Mouse (Mus musculus): ENCODE data around the gene 1700025G04Rik.

The 1700025G04Rik gene

DNA sequence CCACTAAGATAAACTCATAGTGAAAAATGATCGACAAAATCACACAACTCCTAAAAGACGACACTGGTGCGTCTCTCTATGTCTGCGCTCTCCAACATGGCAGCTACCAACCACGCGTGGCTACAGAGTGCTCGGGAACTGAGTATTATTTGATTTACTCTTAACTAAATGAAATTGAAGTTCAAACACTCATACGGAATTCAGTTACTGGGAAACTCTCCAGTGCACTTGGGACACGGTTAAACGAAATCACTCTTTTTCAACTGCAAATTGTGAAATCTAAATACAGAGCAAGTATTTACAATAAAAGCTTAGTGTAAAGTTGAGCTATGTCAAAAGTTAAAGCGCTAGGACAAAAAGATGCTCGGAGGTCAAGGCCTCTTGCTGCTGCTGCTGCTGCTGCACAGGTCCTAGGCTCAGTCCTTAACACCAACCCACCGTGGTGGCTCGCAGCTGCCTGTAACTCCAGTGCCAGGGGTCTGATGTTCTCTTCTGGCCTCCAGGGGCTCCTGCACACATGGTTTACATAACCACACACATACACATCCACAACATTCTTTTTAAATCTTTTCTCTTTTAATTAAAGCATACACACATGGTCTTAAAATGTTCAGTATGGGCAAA is 13.6 kb downstream of the 1700025G04Rik start:
- DNase-seq (ENCODE audit: low spot score in 2 of 2) = no peak

DNA sequence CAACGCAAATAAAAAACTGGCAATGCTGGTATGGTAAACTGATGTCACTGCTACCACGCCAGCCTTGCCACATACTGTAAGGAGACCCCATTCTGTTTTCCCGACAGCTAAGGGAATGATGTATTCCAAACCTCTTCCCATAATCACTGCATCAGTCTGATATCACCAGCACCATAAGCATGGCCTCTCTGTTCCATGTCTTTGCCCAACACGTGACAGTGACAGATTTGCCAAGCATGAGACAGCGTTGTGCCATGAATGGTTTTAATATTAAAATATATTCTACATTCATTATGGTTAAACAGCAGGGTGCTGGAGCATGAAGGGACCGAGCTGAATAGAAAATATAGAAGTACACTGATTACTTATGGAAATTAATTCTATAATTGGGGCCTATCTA is 14.2 kb downstream of the 1700025G04Rik start:
- DNase-seq (ENCODE audit: low spot score in 2 of 2) = no peak

DNA sequence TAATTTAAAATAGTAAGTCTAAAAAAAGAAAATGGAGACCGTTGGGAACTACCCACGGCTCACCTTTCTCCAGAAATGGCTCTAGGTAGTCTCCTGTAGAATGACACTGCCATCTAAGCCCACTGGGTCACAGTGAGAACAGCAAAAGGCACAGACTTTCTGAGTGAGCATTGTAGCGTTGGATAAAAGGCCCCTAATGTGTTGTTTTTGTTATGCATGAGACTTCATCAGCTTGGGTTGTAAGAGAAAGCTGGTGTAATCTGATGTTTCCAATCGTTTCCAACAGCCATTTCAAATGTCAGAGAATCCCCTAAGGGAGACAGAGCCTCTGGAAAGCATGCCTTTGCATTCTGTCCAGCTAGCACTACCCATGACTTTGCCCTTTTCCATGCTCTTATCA is 19.5 kb downstream of the 1700025G04Rik start:
- DNase-seq (ENCODE audit: low spot score in 2 of 2) = no peak

DNA sequence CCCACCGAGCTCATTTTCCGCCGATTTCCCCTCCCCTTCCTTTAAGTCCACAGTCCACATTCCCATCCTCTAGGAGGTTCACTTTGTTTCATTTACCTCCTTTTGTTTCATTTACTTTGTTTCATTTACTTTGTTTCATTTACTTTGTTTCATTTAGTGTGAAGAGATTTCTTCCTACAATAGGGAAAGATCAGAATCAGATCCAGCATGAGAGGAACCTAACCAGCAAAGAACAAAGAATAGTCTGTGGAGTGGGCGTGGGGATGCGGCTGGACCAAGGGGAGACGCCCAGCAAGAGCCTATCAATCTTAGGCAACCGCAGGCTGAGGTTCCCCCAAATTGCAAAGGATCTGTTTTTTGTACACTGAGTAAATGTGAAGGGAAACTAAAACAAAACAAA is 20.2 kb downstream of the 1700025G04Rik start:
- no peak for DNase-seq (ENCODE audit: low spot score in 2 of 2)

DNA sequence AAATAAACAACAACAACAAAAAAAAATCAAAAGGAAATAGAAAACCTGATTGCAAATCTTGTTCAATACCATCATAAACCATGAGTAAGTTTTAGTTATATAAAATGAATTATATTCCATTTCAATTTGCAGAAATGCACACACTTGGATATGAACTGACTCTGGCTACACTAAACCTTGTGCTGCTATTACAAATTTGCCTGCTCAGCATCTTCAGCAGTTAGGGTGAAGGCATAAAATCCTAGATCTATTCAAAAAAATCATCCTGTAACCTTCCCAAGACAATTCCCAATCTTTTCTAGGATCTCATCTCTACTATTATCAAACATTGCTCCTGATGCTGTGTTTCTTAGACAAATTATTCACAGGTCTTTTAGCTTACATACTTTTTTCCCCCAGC is 22.0 kb downstream of the 1700025G04Rik start:
- DNase-seq (ENCODE audit: low spot score in 2 of 2) = no peak

DNA sequence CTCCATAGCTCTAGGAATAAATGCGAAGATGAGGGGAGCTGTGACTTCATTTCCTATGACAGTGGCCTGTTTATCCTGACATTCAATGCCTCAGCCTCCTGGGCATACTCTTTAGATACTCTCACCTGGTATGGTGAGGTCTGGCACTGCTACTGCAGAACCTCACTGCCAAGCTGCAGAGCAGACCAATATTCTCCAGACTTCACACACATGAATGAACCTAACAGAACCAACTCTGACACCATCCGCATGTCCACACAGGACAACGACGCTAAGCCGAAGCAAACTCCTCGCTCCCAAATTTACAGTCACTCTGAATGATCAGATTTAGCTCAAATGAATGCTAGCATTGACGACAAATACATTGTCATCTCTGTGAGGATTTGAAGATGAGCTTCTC is 24.4 kb downstream of the 1700025G04Rik start:
- DNase-seq (ENCODE audit: low spot score in 2 of 2) = no peak

DNA sequence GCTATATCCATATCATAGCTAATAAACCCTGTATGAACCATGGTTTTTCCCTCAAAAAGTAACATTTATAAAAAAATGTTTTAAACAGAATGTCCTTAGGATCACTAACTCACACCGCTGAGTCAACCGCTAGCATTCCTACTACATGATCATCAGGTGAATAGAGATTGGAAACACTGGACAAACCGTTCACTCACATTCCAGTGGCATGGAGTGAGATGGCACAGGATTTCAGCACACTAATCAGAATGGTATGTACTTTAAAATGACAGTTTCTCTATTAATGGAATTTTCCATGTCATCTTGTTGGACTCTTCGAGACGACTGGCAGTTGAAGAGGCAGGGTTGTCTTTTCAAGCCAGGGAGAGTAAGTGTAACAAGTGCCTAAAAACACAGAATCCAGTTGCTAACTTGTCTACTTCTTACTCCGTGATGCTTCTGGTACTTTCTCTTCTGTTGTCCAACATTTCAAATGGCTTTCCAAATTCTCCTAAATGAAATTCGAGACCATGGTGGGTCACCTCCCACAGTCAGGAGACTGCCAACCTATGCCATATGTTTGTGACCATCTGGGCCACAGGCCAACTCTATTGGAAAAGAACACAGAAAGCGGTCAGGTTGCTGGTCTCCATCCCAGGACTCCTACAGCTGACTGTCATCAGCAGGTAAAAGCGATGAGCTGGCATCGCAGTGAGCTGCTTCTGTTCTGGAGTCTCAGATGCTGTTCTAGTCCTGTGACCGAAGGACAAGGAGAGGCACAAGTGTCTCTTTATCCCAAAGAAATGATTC is 26.4 kb downstream of the 1700025G04Rik start:
- DNase-seq (ENCODE audit: low spot score in 2 of 2) = no peak

DNA sequence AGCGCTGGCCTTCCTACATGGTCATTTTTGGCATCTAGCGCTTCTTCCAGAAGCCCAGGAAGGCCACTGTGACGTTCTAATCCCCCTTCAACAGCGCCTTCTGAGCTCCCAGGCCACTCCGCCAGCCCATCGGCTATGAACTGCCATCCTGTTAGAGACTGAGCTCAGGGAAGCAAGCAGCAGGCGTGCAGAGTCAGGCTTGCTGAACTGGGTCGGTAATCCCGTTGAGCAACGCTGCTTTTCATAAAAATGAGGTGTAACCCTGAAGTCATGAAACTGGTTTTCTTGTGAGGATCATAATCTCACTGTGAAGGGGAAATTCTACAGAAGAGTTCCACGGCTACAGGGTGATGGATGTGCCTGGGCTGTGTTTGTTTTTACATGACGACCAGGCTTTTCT is 28.2 kb downstream of the 1700025G04Rik start:
- no peak for DNase-seq (ENCODE audit: low spot score in 2 of 2)

DNA sequence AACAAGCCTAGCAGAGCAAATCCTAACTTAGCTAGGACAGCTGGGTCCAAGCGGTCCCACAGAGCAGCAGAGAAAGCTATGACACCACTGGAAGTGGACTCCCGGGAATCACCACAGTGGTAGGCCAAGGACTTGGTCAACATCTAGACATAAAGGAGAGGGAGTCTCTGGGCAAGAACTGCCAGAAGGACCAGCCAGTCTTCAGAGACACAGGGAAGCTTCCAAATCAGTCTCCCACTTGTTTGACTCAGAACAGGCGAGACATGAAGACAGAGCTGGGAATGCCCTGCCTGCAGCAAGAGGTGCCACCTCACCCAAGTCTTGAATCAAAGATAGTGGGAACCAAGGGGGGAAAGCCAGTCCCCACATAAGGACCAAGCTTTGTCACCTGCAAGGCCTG is 29.7 kb downstream of the 1700025G04Rik start:
- DNase-seq (ENCODE audit: low spot score in 2 of 2) = no peak

DNA sequence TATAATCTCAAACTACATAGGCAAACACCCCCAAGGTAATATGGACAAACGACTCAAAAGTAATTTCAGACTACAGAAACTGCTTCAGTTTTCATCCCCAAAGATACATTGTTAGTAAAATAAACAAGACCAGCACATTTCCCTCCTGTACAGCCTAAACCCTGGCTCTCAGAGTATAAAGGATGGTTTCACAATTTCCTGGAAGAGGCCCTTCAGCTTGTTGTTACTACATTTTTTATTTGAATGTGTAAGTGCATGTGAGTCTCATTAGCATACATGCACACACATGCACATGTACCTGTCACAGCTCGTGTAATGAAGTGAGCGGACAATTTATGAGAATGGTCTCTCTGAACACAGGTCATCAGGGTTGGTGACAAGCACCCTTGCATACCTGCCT is 31.1 kb downstream of the 1700025G04Rik start:
- no peak for DNase-seq (ENCODE audit: low spot score in 2 of 2)

DNA sequence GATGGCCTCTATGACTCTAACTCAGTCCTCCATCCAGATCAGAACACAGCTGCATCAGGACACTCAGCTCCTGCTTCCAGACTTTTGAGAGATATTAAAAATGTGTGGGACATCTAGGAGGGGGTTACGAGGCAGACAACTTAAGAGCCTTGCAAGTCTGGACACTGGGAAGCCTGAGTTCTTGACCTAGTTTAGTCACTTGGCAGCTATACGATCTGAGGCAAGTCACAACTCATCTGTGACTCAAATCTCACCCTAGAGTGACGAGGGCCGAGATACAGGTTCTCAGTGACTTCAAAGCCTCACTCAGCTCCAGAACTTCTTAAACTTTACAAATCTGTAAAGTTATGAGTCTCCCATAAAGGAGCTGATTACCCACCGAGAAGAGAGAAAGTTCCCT is 36.8 kb downstream of the 1700025G04Rik start:
- no peak for DNase-seq (ENCODE audit: low spot score in 2 of 2)

DNA sequence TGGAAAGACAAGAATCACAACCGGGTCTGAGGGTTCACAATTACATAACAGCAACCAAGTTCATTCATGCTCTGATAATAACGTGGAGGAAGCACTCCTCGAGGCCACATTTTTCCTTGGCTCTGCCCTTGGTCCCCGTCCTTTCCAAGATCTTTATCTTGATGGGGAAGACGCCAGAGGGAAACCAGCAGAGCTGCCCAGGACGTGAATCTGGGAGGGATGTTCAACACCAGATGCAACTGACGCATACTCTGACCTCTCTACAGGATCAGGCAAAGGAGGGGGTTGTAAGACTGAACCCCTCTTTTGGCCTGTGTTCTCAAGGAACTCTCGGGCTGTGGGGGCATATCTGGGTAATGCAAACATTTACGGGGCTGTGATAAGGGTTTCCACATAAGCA is 38.1 kb downstream of the 1700025G04Rik start:
- DNase-seq (ENCODE audit: low spot score in 2 of 2) = no peak

DNA sequence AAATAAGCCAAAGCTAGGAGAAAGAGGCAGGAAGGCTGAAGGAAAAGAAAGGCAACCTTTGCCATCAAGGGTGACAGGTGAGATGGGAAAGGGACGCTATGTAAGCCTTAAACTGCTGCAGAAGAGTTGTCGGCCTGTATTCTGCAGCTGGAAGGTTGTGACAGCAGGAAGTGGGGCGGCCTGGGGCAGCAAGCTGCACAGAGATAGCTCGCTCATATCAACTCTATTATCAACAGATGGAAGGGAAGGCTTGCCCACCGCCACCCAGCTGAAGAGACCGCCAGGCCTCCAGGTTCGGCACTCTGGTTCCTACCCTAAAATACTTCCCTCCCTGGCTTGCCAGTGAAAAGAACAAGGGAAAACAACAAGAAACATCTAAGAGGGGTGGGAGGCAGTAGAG is 39.9 kb downstream of the 1700025G04Rik start:
- no peak for DNase-seq (ENCODE audit: low spot score in 2 of 2)

DNA sequence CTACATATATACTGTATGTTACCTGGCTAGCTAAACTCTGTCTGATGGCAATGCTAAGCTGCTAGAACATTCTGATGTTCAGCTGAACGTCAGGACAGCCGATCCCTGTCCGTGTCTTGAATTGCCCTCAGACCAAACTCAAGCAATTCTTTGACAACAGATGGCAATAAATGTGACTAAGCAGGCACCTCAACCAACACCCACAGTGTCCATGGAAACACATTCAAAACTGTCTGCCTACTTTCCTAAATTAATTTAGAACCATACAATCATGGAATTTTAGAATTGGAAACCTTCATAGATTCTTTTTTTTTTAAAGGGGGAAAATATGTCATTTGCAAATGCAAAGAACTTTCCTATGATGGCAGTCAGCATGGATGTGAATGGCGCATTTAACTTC is 41.6 kb downstream of the 1700025G04Rik start:
- DNase-seq (ENCODE audit: low spot score in 2 of 2) = no peak

DNA sequence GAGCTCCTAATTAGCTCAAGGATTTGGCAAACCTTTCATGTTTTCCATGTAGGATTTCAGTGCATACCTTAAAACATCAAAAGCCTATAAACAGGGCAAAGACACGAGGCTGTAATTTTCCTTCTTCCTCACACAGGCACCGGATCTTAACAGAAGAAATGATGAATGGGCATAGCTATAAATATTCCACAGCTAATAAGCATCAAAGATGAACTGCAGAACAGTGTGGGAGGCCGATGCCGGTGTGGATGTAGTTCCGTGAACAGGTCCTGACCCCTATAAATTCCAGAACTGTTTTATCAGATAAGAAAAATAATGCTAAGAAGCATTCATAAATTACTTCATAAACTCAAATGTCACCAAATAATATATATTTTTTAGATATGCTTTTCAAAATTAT is 42.5 kb downstream of the 1700025G04Rik start:
- no peak for DNase-seq (ENCODE audit: low spot score in 2 of 2)

DNA sequence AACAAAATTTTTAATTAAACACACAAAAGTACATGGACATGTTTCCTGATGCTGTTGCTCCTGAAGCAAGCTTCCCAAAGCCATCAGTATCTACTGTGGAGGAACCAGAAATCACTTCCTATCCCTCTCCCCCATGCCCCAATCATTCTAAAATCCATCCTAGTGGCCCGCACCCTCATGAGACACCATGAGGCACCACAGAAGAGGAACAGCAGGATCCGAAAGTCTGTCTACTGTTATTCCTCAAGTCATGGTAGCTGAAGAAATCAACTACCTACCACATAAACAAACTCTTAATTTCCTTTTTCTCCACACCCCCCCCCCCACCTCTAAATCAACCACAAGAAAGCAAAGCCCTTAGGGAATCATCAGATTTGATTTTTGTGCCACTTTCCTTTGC is 46.5 kb downstream of the 1700025G04Rik start:
- no peak for DNase-seq (ENCODE audit: low spot score in 2 of 2)

DNA sequence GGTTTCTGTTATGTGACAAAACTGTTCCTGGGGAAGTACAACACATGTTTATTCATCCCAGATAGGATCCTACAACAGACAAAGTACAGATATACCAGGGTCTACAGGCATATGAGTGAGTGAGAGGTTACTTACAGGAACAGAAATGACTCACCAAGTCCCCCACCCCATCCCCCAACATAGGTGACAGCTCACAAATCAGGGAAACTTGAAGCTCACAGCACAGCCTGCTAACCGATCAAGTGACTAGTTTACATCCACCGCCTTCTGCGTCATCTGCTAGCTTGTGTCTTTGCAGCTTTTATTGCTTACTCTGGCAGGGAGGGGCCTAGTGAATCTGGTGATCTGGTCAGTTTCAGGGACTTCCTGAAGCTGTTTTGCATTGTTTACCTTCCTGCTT is 47.5 kb downstream of the 1700025G04Rik start:
- DNase-seq (ENCODE audit: low spot score in 2 of 2) = no peak

DNA sequence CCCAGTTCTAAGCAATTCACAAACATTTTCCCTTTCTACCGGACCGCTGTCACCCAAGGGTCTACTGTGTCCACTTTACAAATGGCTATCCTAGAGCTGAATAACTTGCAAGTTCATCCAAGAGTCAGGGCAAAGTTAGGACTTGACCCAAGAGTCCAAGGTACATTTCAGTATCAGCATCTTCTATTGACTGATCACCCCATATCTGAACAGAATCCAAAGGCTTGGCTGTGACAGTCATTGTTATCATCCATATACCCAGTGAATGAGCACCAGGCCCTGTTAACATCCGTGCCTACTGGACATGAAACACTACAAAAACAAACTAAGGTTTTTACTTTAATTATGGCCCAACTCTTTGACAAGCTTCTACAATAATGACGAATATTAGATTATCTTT is 48.9 kb downstream of the 1700025G04Rik start:
- DNase-seq (ENCODE audit: low spot score in 2 of 2) = no peak

DNA sequence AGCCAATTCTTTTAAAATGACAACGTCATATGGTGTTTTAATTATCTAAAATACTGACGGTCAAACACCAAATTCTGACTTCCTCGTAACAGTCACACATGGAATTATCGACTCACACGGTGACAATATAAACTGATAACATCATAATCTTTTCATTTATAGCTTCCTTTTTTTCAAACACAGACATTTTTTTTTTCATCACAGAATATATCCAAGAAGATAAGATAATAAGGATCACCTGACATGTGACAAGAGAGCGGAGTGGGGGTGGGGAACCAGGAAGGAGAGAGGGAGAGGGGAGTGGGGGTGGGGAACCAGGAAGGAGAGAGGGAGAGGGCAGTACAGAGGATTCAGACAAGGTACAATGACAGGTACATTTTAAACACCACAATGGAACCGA is 49.9 kb downstream of the 1700025G04Rik start:
- DNase-seq (ENCODE audit: low spot score in 2 of 2) = no peak

DNA sequence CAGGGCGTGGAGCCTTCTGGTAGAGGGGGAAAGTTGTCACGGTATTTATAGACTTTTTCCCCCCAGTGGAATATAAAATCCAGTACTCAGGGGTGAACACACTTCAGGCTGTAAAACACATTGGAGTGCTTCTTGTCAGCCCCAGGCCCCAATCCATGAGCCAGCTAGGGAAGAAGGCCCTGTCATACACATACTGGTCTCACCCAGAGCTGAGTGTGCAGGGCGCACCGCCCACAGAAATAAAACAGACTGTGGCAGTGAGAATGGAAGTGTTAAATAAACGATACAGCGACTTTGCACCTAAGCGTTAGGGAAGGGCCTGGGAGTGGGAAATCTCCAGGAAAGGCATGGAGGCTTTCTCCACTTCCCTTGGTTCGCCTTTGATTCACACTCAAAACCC is 50.3 kb downstream of the 1700025G04Rik start:
- no peak for DNase-seq (ENCODE audit: low spot score in 2 of 2)

DNA sequence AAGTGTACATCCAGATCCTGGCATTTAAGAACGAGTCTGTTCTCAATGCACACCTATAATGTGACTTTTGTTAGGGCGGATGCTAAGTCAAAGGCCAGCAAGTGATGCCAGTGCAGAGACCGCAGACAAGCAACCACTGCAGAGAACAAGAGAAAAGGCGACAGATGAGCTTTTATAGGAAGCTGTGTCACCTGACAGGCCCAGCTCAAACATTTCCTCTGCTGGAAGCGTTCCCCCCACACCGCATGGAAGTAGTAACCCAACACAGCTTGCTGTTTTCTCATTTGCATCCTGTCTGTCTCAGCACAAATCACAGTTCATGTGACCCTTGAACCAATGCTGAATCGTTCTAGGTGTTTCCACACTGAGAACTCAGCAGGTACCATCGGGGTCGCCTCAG is 51.8 kb downstream of the 1700025G04Rik start:
- no peak for DNase-seq (ENCODE audit: low spot score in 2 of 2)

DNA sequence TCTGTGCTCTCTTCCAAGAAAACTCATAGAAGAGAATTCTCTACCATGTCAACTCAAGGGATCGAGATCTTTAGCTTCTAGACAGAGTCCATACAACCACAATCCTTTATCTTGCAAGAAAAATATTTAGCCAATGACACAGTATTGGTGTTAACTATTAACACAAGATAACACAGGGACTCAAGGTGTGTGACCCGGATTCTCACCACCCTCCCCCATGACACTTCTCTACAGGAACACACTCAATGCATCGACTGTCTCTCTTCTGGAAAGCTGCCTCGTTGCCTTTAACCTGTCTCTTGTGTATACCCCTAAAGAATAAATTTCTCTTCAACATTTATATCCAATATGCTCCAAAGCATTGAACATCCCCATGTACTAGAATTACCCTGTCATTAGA is 52.3 kb downstream of the 1700025G04Rik start:
- no peak for DNase-seq (ENCODE audit: low spot score in 2 of 2)

DNA sequence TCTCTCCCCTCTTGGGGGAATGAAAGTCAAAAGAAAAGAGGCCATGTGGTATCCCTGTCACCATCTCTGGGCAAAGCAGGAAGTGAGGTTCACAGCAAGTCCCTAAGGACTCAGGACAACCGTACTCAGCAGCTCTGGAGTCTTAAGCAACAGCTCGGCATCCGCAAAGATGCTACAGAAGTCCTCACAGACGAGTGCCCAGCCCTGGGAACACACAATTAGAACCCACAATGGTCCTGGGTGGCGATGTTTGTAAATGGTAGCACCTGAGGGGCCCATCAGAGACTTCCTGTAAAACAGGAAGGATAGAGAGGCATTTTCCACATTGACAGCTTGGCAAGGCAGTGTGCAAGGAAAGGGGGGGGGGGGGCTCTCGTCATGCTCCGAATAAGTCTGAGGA is 55.2 kb downstream of the 1700025G04Rik start:
- no peak for DNase-seq (ENCODE audit: low spot score in 2 of 2)

DNA sequence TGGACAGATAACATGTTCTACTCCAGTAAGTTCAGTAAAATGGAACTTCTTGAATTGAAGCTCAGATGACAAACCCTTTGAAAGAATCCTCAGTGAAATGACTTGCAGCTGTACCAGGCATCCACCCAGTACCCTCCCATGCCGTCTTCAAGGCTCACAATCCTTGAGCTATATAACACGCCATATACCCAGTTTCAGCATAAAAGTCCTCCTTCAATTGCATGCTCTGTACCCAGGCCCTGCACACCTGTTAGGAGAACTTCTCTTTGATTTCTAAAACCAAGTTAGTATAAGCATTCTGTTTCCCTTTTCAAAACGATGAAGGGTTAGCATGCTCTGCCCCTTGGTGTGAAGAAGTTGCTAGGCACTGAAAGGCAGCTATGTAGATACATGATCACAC is 56.2 kb downstream of the 1700025G04Rik start:
- DNase-seq (ENCODE audit: low spot score in 2 of 2) = no peak

Data from frontal cortex, postnatal 10 days (tissue).